Mouse (Mus musculus) erythroblast, embryonic 14.5 days (primary cell): ENCODE results near the gene Ccp110. TPM values are rescaled to one million over a fixed set of nuclear protein-coding genes. Genes with fewer than 3 reads are reported as not detected.

Experiments
- H3K27me3 ChIP-seq: 2 replicates; pipeline ENCODE4 v1.6.1; 2012; ENCODE audit warnings: inconsistent platforms; ENCODE audit not compliant: control insufficient read depth
- H3K36me3 ChIP-seq: 2 replicates; pipeline ENCODE4 v1.6.1; 2012; ENCODE audit warnings: mild to moderate bottlenecking, inconsistent platforms; ENCODE audit not compliant: control insufficient read depth
- H3K4me1 ChIP-seq: 2 replicates; pipeline ENCODE4 v1.6.1; 2012; ENCODE audit warnings: inconsistent platforms; ENCODE audit not compliant: control insufficient read depth
- H3K4me3 ChIP-seq: replicated peaks from 2 replicates; pipeline ENCODE3; 2012; ENCODE audit warnings: moderate library complexity, mild to moderate bottlenecking, inconsistent platforms
- H3K9me3 ChIP-seq: 2 replicates; pipeline ENCODE4 v1.6.1; 2012; ENCODE audit warnings: low read length, inconsistent platforms, mixed read lengths; ENCODE audit not compliant: control insufficient read depth
- GATA1 ChIP-seq: IDR thresholded peaks from 2 replicates; pipeline ENCODE4 v1.6.1; 2012; ENCODE audit warnings: low read length, inconsistent platforms, mixed read lengths
- TAL1 ChIP-seq: IDR thresholded peaks from 3 replicates; pipeline ENCODE4 v1.6.1; 2012; ENCODE audit warnings: low read length, inconsistent platforms, mixed read lengths
- polyA plus RNA-seq: library from polyadenylated mRNA; stranded (reverse); fragments of >175 nt; gene quantifications from 2 replicates; pipeline ENCODE4 v1.2.3, GENCODE M21; 2012

Gene Ccp110
- polyA plus RNA-seq, 1 experiment, result 0.18 TPM

DNA sequence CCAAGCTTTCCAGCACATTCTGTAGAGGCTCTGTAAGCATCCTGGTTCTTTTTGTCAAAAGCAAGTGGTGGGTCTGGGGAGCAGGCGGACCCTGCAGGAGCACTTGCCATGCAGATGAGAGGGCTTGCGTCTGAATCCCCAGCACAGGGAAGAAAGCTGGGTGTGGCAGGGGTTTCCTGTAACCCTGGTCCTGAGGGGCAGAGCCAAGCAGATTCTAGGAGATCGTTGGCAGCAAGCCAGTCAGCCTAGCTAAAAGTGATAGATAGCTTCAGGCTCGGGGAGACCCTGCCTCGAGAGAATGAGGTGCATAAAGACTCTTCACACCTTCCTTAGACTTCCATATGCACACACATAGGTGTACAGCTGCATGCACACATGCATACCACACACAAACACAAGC is 47.0 kb downstream of the Ccp110 start:
- Histone ChIP-seq H3K4me3 (no peak overlapping the region), H3K36me3 (peaks cover 83% of the 10 kb centered on the region), H3K27me3 (no peaks in the 10 kb centered on the region), H3K9me3 (peaks cover 5% of the 10 kb centered on the region), H3K4me1 (peaks cover 52% of the 10 kb centered on the region)
- TF ChIP-seq GATA1 (no peak), TAL1 (no peak)

DNA sequence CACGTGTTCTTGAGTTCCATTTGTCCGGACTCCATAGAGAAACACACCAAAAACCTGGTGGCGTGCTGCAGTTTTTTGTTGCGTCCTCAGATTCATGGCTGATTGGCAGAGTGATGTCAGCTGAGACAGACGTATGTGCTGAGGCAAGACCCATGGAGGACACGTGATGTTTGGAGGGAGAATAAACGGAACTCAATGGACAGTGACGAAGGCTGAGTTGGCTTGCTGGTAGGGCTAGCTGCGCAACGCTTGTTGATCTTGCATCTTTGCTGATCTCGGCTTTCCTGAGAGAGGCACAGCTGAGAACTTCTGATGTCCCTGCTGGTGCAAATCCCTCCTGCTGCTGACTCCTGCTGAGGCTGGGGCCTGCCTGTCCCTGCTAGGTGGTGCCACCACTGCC is 51.6 kb downstream of the Ccp110 start:
- Histone ChIP-seq H3K9me3 (no peaks in the 10 kb centered on the region), H3K4me3 (no peak overlapping the region), H3K36me3 (peaks cover 75% of the 10 kb centered on the region), H3K27me3 (no peaks in the 10 kb centered on the region), H3K4me1 (peaks cover 12% of the 10 kb centered on the region)
- TF ChIP-seq GATA1 (no peak), TAL1 (no peak)

- Histone ChIP-seq H3K27me3 (no peaks in the 10 kb centered on the region), H3K9me3 (no peaks in the 10 kb centered on the region), H3K4me3 (no peak overlapping the region), H3K36me3 (peaks cover 71% of the 10 kb centered on the region), H3K4me1 (peaks cover 4% of the 10 kb centered on the region)
- TF ChIP-seq TAL1 (no peak), GATA1 (no peak)
Observed at GRCm38 (mm10) chr7:118764725-118765124, 52.4 kb downstream of the Ccp110 start.

DNA sequence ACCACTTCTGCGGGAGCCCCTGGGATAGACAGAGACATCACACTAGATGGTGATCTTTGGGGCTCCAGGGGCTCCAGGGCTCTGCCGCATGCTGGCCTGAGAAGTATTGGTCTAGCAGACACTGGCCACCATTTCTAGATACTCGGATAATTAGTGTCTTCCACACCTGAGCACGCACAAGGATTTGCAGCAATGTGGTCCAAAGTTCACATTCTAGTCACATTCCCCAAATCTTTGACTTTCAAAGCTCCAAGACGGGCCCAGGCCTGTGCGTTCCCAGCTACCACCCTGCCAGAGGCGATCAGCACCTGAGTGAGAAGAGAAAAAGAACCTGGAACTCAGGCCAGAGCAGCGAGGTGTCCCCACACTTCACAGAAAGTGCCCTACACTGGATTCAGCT is 53.3 kb downstream of the Ccp110 start:
- H3K36me3 ChIP-seq, result peaks cover 65% of the 10 kb centered on the region
- no peaks in the 10 kb centered on the region for H3K27me3 ChIP-seq
- H3K4me1 ChIP-seq, result no peaks in the 10 kb centered on the region; the same call in 1 of the 2 replicates
- no peak overlapping the region for H3K4me3 ChIP-seq
- TF ChIP-seq TAL1 (no peak), GATA1 (no peak)
- H3K9me3 ChIP-seq, result no peaks in the 10 kb centered on the region

- H3K36me3 ChIP-seq, result peaks cover 63% of the 10 kb centered on the region
- no peaks in the 10 kb centered on the region; the same call in 1 of the 2 replicates for H3K4me1 ChIP-seq
- no peaks in the 10 kb centered on the region for H3K9me3 ChIP-seq
- H3K4me3 ChIP-seq, result no peak overlapping the region
- H3K27me3 ChIP-seq, result no peaks in the 10 kb centered on the region
- TF ChIP-seq GATA1 (no peak), TAL1 (no peak)
Observed at GRCm38 (mm10) chr7:118766119-118766833, 53.9 kb downstream of the Ccp110 start.

DNA sequence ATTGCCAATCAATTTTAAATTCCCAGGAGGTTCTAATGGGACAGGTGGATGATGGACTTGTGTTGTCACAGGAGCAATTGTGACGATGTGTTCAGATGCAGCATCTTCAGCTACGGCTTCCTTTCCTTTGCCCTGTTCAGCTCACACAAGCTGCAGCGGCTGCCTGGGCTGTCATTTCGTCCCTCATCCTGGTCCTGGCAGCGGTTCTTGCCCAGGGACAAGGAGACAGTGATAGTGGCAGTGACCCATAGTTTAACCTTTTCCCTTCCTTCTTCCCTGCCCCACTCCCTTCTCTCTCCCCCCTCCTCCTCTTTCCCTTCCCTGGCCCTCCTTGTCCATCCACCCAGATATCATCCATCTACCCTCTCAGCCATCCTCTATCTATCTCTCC is 54.5 kb downstream of the Ccp110 start:
- H3K4me1 ChIP-seq, result no peaks in the 10 kb centered on the region; the same call in 1 of the 2 replicates
- no peak overlapping the region for H3K4me3 ChIP-seq
- no peaks in the 10 kb centered on the region for H3K27me3 ChIP-seq
- no peaks in the 10 kb centered on the region for H3K9me3 ChIP-seq
- H3K36me3 ChIP-seq, result peaks cover 57% of the 10 kb centered on the region
- TF ChIP-seq GATA1, result no peak
- TF ChIP-seq TAL1, result no peak

DNA sequence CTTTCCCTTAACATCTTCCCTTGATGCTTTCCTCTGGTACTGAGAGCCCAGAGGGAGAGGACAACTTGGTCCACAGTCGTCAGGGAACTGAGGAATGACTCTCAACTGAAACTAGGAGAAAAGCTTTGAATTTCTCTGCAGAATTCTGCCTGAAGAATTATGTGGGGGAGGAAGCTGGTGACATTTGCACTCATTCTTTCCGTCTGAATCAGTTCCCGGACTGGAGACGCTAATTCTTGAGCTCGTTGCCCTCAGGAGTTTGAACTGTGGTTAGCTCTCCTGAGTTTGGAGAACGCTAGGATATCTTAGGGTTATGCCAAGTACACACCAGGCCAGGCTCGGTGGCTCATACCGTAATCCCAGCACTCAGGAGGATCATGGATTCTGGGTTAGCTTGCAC is 56.9 kb downstream of the Ccp110 start:
- TF ChIP-seq TAL1 (no peak), GATA1 (no peak)
- Histone ChIP-seq H3K4me1 (no peaks in the 10 kb centered on the region; the same call in 1 of the 2 replicates), H3K9me3 (no peaks in the 10 kb centered on the region), H3K27me3 (no peaks in the 10 kb centered on the region), H3K36me3 (peaks cover 54% of the 10 kb centered on the region), H3K4me3 (no peak overlapping the region)

DNA sequence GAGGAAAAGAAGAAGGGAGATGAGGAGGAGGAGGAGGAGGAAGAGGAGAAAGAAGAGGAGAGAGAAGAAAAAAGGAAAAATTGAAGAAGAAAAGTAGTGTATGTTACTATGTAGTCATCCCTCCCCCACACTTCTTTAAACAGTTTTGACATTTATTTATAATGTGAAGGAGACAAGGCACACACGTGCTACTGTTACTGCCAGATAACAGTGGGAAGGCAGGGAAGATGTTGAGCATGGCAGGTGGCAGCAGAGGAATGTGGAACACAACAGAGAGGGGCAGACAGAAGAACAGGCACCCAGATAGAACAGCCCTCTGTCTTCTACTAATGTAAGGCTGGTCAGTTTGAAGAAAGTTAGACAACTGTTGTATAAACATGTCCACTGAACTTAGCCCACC is 57.3 kb downstream of the Ccp110 start:
- no peaks in the 10 kb centered on the region; the same call in 1 of the 2 replicates for H3K4me1 ChIP-seq
- H3K27me3 ChIP-seq, result no peaks in the 10 kb centered on the region
- TF ChIP-seq TAL1 (no peak), GATA1 (no peak)
- H3K36me3 ChIP-seq, result peaks cover 54% of the 10 kb centered on the region
- no peak overlapping the region for H3K4me3 ChIP-seq
- no peaks in the 10 kb centered on the region for H3K9me3 ChIP-seq

GRCm38 (mm10) chr7:118773027-118773426 is 60.7 kb downstream of the Ccp110 start:
- Histone ChIP-seq H3K27me3 (no peaks in the 10 kb centered on the region), H3K36me3 (peaks cover 61% of the 10 kb centered on the region)
- TF ChIP-seq TAL1 (no peak), GATA1 (no peak)

More at GRCm38 (mm10) chr7:118773027-118773426, 60.7 kb downstream of the Ccp110 start:
- no peak overlapping the region for H3K4me3 ChIP-seq
- H3K9me3 ChIP-seq, result no peaks in the 10 kb centered on the region
- H3K4me1 ChIP-seq, result no peaks in the 10 kb centered on the region; the same call in 1 of the 2 replicates
